Mouse (Mus musculus) hindbrain, embryonic 12.5 days (tissue): ENCODE results near the gene Myo15b. TPM values are rescaled to one million over a fixed set of nuclear protein-coding genes. Genes with fewer than 3 reads are reported as not detected.

Experiments
- ATAC-seq: fragments of 200-750 bp; cut with Nextera tagmentation; 2 replicates; pipeline ENCODE4 v1.8.0; 2017; ENCODE audit warnings: moderate TSS enrichment; ENCODE audit not compliant: low FRiP score
- H3K27ac ChIP-seq: fragments of 300-500 bp; sonication (generic); 2 replicates; pipeline ENCODE4 v1.5.1; 2016; ENCODE audit warnings: mild to moderate bottlenecking
- H3K27me3 ChIP-seq: fragments of 300-500 bp; sonication (generic); 2 replicates; pipeline ENCODE4 v1.6.1; 2016; ENCODE audit warnings: mild to moderate bottlenecking
- H3K36me3 ChIP-seq: fragments of 300-500 bp; sonication (generic); 2 replicates; pipeline ENCODE4 v1.6.1; 2016; ENCODE audit warnings: mild to moderate bottlenecking
- H3K4me1 ChIP-seq: fragments of 300-500 bp; sonication (generic); 2 replicates; pipeline ENCODE4 v1.6.1; 2016
- H3K4me2 ChIP-seq: fragments of 300-500 bp; sonication (generic); replicated peaks from 2 replicates; pipeline ENCODE4 v1.6.1; 2016; ENCODE audit warnings: mild to moderate bottlenecking
- H3K4me3 ChIP-seq: fragments of 300-500 bp; sonication (generic); 2 replicates; pipeline ENCODE4 v1.5.1; 2016; ENCODE audit warnings: mild to moderate bottlenecking
- H3K9ac ChIP-seq: fragments of 300-500 bp; sonication (generic); 2 replicates; pipeline ENCODE4 v1.6.1; 2016; ENCODE audit warnings: mild to moderate bottlenecking, moderate library complexity
- H3K9me3 ChIP-seq: fragments of 300-500 bp; sonication (generic); replicated peaks from 2 replicates; pipeline ENCODE4 v1.6.1; 2016; ENCODE audit warnings: mild to moderate bottlenecking
- WGBS: fragments of 180-500 bp; shearing (Covaris S2); methylation state at CpG from one replicate; pipeline ENCODE4 v1.1.7; 2016; 5-methylcytosine and 5-hydroxymethylcytosine counted together
- polyA plus RNA-seq: library from polyadenylated mRNA; unstranded; fragments of >200 nt; fragmentation: Nextera tagmentation; extraction: Ambion mirVana; gene quantifications from 2 replicates; pipeline ENCODE4 v1.2.1, GENCODE M21; 2016

The Myo15b gene
- polyA plus RNA-seq, 1 experiment from 2014 or later: 0.12 TPM

DNA sequence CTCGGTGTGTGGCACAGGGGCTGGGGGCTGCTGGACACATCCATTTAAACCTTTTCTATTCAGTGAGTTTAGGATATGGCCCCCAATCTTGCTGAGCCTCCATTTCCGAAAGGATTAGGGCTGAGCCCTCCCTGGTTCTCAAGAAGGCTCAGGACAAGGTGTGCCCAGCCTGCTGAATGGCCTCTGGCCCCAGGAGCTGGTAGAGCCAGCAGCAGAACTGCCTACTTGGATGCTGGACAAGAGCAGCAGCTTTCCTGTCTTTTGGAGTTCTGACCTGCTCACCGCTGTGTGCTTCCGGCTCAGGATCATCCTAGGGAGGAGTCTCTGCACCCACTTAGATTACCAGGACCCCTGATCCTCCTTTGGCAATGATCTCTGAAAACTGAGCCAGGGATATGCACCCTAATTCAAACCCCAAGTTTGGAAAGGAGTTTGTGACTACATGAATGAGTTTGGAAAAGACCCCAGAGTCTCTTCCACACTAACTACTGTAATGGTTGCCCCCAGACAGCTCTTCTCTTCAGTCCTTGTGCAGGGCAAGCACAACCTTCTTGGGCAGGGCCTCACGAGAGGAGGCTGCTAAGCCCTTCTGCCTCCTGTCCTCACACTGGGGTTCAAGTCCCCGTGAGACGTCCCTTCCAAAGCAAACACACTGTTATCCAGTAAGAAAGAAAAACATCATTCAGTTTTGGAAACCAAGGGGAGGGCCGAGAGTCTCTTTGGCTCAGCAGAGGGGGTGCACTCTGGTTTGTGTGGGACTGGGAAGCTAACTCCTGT, 42.5 kb downstream of the Myo15b start:
- peaks cover 13% of the 10 kb centered on the region for H3K36me3 ChIP-seq
- H3K27me3 ChIP-seq: no peaks in the 10 kb centered on the region
- WGBS: 71% methylated on average over 8 of the region's 8 CpGs
- no peak overlapping the region; the same call in 1 of the 2 replicates for H3K27ac ChIP-seq
- peaks cover 40% of the 10 kb centered on the region for H3K4me1 ChIP-seq
- no peak for ATAC-seq
- no peak overlapping the region for H3K4me3 ChIP-seq
- H3K9me3 ChIP-seq: no peaks in the 10 kb centered on the region
- H3K9ac ChIP-seq: no peak overlapping the region
- H3K4me2 ChIP-seq: no peak overlapping the region

- Histone ChIP-seq H3K9me3 (no peaks in the 10 kb centered on the region), H3K27ac (no peak overlapping the region), H3K27me3 (no peaks in the 10 kb centered on the region), H3K9ac (no peak overlapping the region), H3K4me1 (peaks cover 40% of the 10 kb centered on the region), H3K4me2 (no peak overlapping the region), H3K36me3 (peaks cover 5% of the 10 kb centered on the region), H3K4me3 (no peak overlapping the region)
- ATAC-seq: no peak
- 86% methylated on average over 9 of the region's 9 CpGs for WGBS
Measured at GRCm38 (mm10) chr11:115901338-115902161, 43.3 kb downstream of the Myo15b start.

DNA sequence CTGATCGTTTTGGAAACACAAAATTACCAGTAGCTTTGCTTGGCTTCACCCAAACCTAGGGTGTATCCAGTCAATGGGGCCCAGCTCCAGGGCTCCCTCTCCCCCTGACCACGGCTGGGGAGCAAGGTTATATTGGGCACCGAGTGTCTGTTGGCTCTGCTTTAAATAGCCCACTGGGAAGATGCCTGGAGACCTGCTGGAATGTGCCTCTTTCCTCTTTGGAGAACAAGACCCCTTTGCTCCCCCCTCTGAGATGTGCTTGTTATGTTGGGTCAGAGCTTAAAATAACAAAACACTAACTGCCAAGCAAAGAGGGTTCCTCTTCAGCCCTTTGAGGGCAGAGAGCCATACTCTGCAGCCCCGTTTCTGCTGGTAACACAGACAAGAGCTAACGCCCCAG, 44.0 kb downstream of the Myo15b start:
- no peak overlapping the region; the same call in 1 of the 2 replicates for H3K27ac ChIP-seq
- ATAC-seq: no peak
- no peak overlapping the region for H3K9ac ChIP-seq

GRCm38 (mm10) chr11:115902831-115903230, 44.6 kb downstream of the Myo15b start:
- 89% methylated on average over 1 of the region's 1 CpGs for WGBS
- Histone ChIP-seq H3K36me3 (no peaks in the 10 kb centered on the region), H3K4me1 (peaks cover 40% of the 10 kb centered on the region), H3K9me3 (no peaks in the 10 kb centered on the region), H3K27me3 (no peaks in the 10 kb centered on the region), H3K9ac (no peak overlapping the region; the same call in 1 of the 2 replicates), H3K27ac (no peak overlapping the region), H3K4me3 (no peak overlapping the region), H3K4me2 (no peak overlapping the region)
- ATAC-seq: no peak

More for the DNA sequence above, 44.0 kb downstream of the Myo15b start:
- Histone ChIP-seq H3K4me1 (peaks cover 40% of the 10 kb centered on the region), H3K27me3 (no peaks in the 10 kb centered on the region), H3K36me3 (no peaks in the 10 kb centered on the region), H3K4me3 (no peak overlapping the region), H3K4me2 (no peak overlapping the region), H3K9me3 (no peaks in the 10 kb centered on the region)
- WGBS: 79% methylated on average over 5 of the region's 5 CpGs

GRCm38 (mm10) chr11:115903384-115904230, 45.4 kb downstream of the Myo15b start:
- H3K4me2 ChIP-seq: no peak overlapping the region
- H3K27me3 ChIP-seq: no peaks in the 10 kb centered on the region
- H3K9ac ChIP-seq: no peak overlapping the region
- H3K4me1 ChIP-seq: peaks cover 40% of the 10 kb centered on the region
- 72% methylated on average over 11 of the region's 11 CpGs for WGBS
- ATAC-seq: no peak
- H3K27ac ChIP-seq: no peak overlapping the region
- H3K4me3 ChIP-seq: no peak overlapping the region
- no peaks in the 10 kb centered on the region for H3K9me3 ChIP-seq
- peaks cover 6% of the 10 kb centered on the region; the same call in 1 of the 2 replicates for H3K36me3 ChIP-seq

DNA sequence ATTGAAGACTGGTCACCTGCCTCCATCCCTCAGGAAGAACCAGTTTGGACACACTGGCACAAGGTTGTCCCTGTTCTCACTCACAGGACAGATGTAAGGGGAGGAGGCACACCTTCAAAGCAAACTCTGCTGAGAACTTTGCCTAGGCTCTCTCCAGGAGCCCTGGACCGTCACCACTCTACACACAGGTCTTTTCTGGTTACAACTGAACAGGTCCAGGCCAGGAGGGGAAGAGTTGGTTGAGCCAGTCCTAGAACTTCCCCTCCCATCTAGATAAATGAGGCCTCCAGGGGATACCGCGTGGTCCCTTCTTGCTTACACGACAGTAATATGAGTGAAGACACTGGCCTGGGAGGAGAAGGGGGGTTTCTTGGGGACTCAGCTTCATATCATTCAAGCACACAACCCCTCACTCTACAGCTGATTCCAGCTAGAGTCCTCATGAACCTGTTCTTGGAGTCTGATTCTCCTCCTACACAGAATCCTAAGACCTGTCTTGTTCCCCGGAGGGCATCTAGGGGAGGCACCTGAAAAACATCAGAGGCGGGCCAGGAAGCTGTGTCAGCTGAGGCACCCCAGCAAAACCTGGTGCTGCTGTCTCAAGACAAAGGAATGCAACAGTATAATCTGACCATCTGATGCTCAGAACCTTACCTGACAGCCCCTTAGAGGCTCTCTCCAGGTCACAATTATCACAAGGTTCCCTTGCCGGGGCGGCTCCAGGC, 46.2 kb downstream of the Myo15b start:
- Histone ChIP-seq H3K4me2 (no peak overlapping the region), H3K9ac (0 out of 2 replicates have a peak overlapping the region, but pooled peaks have one; percentile 25), H3K27me3 (no peaks in the 10 kb centered on the region), H3K36me3 (peaks cover 6% of the 10 kb centered on the region; the same call in 1 of the 2 replicates), H3K4me3 (no peak overlapping the region), H3K27ac (no peak overlapping the region), H3K4me1 (peaks cover 36% of the 10 kb centered on the region), H3K9me3 (no peaks in the 10 kb centered on the region)
- no peak for ATAC-seq
- 83% methylated on average over 8 of the region's 8 CpGs for WGBS

GRCm38 (mm10) chr11:115904956-115905790, 47.0 kb downstream of the Myo15b start:
- Histone ChIP-seq H3K4me2 (no peak overlapping the region), H3K9me3 (no peaks in the 10 kb centered on the region), H3K4me1 (peaks cover 28% of the 10 kb centered on the region), H3K9ac (0 out of 2 replicates have a peak overlapping the region, but pooled peaks have one; percentile 25), H3K27ac (no peak overlapping the region), H3K36me3 (peaks cover 11% of the 10 kb centered on the region; the same call in 1 of the 2 replicates), H3K4me3 (no peak overlapping the region), H3K27me3 (no peaks in the 10 kb centered on the region)
- WGBS: 46% methylated on average over 16 of the region's 16 CpGs
- no peak for ATAC-seq

GRCm38 (mm10) chr11:115906116-115906515, 47.9 kb downstream of the Myo15b start:
- no peak for ATAC-seq
- Histone ChIP-seq H3K4me1 (peaks cover 22% of the 10 kb centered on the region), H3K4me2 (no peak overlapping the region), H3K9me3 (no peaks in the 10 kb centered on the region), H3K36me3 (peaks cover 15% of the 10 kb centered on the region; the same call in 1 of the 2 replicates), H3K27me3 (no peaks in the 10 kb centered on the region), H3K4me3 (no peak overlapping the region), H3K9ac (no peak overlapping the region), H3K27ac (no peak overlapping the region)
- whole genome bisulfite sequencing: 83% methylated on average over 3 of the region's 3 CpGs

DNA sequence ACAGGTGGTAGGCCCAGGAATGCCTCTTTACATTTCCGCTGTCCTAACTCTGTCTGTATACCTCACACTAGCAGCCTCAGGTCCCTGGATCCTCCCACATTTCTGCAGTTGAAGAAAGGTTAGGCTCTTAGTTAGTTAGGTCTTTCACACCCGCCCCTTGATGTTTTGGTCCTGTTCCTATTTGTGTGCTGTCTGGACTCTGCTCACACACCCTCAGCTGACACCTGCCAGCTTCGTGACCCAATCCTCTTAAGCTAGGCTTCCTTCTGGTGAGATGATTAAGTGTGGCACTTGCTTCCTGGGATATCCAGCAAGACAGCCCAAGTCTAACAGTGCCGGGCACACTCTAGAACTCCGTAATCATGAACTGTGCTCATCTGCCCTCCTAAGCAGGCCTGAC, 48.3 kb downstream of the Myo15b start:
- no peak for ATAC-seq
- H3K4me1 ChIP-seq: peaks cover 19% of the 10 kb centered on the region
- no peaks in the 10 kb centered on the region for H3K9me3 ChIP-seq
- no peak overlapping the region for H3K4me3 ChIP-seq
- no peak overlapping the region for H3K9ac ChIP-seq
- no peaks in the 10 kb centered on the region for H3K27me3 ChIP-seq
- H3K27ac ChIP-seq: no peak overlapping the region
- 87% methylated on average over 5 of the region's 5 CpGs for WGBS
- H3K36me3 ChIP-seq: peaks cover 18% of the 10 kb centered on the region; the same call in 1 of the 2 replicates
- H3K4me2 ChIP-seq: no peak overlapping the region

DNA sequence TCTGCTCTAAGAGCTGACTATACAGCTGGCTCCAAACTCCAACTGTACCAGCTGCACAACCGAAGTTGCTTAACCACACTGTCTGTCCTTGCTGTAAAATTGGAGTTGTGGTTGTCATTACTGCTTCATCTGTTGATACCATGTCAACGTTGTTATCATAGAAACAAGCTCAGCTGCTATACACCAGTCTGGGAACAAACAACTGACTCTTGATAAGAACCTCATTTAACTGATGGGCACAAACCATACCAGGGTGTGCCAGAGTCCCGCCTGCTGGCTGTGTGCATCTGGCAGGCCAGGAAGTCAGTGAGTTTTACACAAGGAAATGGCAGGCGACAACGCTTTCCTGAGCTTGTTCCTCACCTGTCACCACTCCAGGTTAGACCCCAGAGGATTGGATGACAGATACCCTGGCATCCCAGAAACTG, 52.9 kb downstream of the Myo15b start:
- Histone ChIP-seq H3K4me1 (no peaks in the 10 kb centered on the region), H3K4me2 (no peak overlapping the region), H3K4me3 (no peak overlapping the region), H3K9ac (no peak overlapping the region), H3K27ac (no peak overlapping the region), H3K36me3 (peaks cover 54% of the 10 kb centered on the region), H3K27me3 (no peaks in the 10 kb centered on the region), H3K9me3 (no peaks in the 10 kb centered on the region)
- WGBS: 96% methylated on average over 5 of the region's 5 CpGs
- ATAC-seq: no peak
